Mouse (Mus musculus) bone marrow macrophage, adult 2 months (primary cell): ENCODE results near the gene Cbfb. TPM values are rescaled to one million over a fixed set of nuclear protein-coding genes. Genes with fewer than 3 reads are reported as not detected.

Experiments
- H3K27ac ChIP-seq: 2 replicates; pipeline ENCODE4 v1.5.1; 2012; ENCODE audit warnings: low read depth, low read length; ENCODE audit not compliant: insufficient read depth
- H3K4me1 ChIP-seq: 2 replicates; pipeline ENCODE4 v1.6.1; 2012; ENCODE audit warnings: low read length; ENCODE audit not compliant: control insufficient read depth, insufficient read depth
- H3K4me3 ChIP-seq: 2 replicates; pipeline ENCODE4 v1.5.1; 2012; ENCODE audit warnings: mild to moderate bottlenecking, low read length, moderate library complexity; ENCODE audit not compliant: insufficient read depth
- CTCF ChIP-seq: IDR thresholded peaks from 2 replicates; pipeline ENCODE4 v1.5.1; 2012; ENCODE audit warnings: low read depth, mild to moderate bottlenecking, low read length, moderate library complexity
- POLR2A ChIP-seq: IDR thresholded peaks from 2 replicates; pipeline ENCODE4 v1.6.1; 2012; ENCODE audit warnings: mild to moderate bottlenecking, low read depth, low read length, borderline replicate concordance
- polyA plus RNA-seq: library from polyadenylated mRNA; stranded (reverse); fragments of >200 nt; gene quantifications from 2 replicates; pipeline ENCODE4 v1.2.4, GENCODE M21; 2012; ENCODE audit not compliant: missing spikeins, insufficient read depth, insufficient read length

Cbfb gene
- polyA plus RNA-seq, 1 experiment = 130 TPM

DNA sequence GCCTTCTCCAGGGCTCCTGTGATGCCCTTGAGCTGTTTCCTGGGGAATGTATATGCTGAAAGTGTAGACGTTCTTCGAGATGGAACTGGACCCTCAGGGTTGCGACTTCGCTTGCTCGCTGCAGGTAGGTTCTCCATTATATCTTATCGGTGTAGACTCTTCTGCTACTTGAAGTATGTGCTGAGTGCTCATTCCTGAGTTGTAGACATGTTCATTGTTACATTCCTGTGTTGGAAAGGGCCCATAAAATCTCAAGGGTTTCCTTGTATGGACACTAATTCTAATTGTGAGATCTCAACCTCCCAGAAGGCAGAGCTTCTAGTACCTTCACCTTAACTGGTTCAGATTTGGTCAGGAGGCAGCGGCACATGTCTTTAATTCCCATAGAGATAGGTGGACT is 70.5 kb downstream of the Cbfb start:
- Histone ChIP-seq H3K27ac (no peak overlapping the region), H3K4me1 (no peaks in the 10 kb centered on the region; the same call in 1 of the 2 replicates), H3K4me3 (no peak overlapping the region)
- TF ChIP-seq CTCF (no peak), POLR2A (no peak)

DNA sequence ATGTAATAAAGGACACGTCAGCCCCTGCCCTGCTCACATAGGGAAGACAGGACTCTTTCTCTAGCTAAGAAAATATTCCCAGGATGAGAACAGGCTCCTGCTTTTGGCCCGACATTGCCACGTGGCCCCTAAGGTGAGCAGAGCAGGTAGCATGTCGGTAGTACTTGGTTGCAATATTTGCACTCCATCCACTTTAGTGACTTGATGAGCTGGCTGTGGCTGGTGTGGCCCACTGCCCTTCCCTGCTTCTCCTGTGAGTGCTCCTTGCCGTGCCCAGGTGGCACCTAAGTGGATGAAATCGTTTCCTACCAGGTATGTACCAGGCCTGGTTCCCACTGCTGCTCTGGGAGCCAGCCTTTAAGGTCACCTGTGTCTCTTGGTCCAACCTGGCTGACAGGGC is 81.5 kb downstream of the Cbfb start:
- H3K4me3 ChIP-seq = no peak overlapping the region
- no peak overlapping the region for H3K27ac ChIP-seq
- no peaks in the 10 kb centered on the region for H3K4me1 ChIP-seq
- no peak for TF ChIP-seq POLR2A
- TF ChIP-seq CTCF = no peak

GRCm38 (mm10) chr8:105252680-105253537 is 82.4 kb downstream of the Cbfb start:
- Histone ChIP-seq H3K4me3 (no peak overlapping the region), H3K4me1 (no peaks in the 10 kb centered on the region), H3K27ac (no peak overlapping the region)
- TF ChIP-seq POLR2A (no peak), CTCF (no peak)

DNA sequence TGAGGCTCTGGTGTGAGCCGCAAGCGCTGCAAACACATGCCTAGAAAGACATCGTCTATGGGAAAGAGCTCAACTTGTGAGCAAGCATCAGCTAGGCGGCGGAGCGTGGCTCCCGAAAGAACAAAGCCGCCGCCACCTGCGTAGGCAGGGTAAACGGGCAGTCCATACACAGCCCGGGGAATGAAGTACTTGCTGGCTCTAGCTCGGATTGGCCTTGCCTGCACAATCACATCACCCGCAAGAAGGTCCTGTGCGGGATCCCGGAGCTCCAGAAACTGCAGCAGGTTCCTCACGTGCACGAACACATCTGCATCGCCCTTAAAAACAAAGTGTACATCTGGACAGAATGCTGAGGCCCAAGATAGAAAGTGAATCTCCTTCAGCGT is 83.3 kb downstream of the Cbfb start:
- TF ChIP-seq CTCF (no peak), POLR2A (no peak)
- Histone ChIP-seq H3K4me1 (no peaks in the 10 kb centered on the region), H3K4me3 (no peak overlapping the region), H3K27ac (no peak overlapping the region)

DNA sequence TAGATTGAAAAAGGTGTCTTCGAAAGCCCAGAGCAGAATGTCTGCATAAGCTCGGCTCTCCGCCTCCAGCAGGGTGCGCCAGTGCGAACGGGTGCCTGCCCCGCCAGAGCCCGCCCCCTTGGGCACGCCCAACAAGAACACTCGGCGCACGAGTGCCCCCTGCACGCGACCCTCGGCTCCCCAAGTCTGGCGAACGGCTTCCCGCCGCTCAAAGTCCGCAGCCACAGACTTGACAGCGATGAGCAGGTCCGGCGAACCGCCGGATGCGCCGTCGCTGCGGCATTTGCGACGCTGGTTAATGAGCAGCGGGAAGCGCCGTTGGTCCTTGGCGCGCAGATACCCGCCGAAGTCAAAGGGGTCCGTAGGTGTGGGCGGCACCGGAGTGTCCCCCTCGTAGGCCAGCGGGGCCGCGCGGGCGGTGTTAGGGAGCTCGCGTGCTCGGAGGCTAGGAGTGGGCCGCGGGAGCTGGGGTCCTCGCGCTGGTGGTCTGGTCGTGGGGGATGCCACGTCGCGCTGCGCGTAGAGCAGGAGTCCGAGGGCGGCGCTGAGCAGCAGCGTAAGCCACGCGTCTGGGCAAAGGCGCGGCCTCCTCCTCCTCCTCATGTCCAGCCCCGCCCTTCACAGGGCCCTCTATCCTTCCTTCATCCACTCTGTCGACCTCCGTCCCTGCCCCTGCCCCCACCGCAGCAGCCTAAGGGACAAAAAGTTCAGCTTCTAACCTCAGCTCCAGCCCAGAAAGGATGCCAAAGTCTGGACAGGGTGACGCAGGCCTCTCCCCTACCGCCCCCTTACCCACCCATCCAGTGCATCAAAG is 83.9 kb downstream of the Cbfb start:
- H3K27ac ChIP-seq = no peak overlapping the region

DNA sequence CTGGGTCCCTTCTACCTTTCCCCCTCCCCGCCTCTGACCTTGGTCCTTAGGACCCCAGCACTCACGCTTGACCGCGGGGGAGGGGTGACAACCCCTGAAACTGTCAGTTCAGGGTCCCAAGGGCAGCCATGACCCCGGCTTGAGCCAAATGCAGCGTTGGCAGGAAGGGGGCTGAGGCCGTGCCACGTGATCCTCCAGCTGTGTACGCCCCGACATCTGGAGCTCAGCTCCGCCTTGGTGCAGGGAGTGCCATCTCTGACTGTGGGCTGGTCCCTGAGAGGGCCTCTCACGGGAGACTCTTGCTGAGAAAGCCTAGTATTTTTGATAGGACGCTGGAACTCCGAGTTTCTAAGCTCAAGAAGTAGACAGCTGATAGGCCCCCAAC is 84.5 kb downstream of the Cbfb start, which contains the start of gene B3gnt9:
TSS of gene B3gnt9 (minus strand) at position 188 of the 385 bp plus-strand sequence.
- no peak within 1 kb of the TSS for H3K27ac ChIP-seq
- peak within 1 kb of the TSS; percentile 67 for H3K4me3 ChIP-seq
- peaks cover 3% of the 10 kb centered on the region for H3K4me1 ChIP-seq
- TF ChIP-seq POLR2A = no peak
- no peak for TF ChIP-seq CTCF

More for the DNA sequence above, 83.9 kb downstream of the Cbfb start:
- Histone ChIP-seq H3K4me1 (peaks cover under 1% of the 10 kb centered on the region), H3K4me3 (peak overlapping the region; percentile 67)
- TF ChIP-seq POLR2A (no peak), CTCF (peak; percentile 80)

DNA sequence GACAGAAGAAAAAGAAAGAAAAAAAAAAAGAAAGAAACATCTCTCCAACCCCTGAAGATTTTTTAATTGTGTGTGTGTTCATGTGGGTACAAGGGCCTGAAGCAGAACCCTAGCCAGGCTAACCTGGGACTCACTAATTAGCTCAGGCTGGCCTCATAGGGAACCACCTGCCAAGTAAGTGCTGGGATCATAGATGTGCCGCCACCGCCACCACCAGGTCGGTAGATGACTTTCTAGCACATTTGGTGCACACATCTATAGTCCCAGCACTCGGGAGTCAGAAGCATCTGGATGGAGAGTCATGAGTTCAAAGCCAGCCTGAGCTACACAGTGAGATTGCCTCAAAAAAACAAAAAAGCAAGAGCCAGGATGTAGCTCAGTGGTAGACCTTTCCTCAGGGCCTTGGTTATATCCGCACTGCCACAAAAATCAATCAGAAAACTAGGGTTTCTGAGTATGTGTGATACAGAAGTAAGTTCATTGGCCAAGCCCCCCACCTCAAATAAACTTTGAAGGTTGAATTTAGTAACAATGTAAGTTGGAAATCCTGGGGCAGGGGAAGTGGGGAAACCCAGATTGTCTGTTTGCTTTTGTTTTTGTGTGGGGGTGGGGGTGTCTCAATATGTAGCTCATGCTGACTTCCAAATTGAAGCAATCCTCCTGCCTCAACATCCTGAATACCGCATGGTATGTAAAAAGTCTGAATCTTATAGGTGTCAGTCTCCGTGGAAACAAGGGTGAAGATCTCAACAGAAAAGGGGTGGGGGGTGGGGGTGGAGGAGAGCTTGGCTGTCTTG is 87.0 kb downstream of the Cbfb start:
- Histone ChIP-seq H3K4me3 (no peak overlapping the region), H3K27ac (no peak overlapping the region), H3K4me1 (peaks cover 20% of the 10 kb centered on the region)
- TF ChIP-seq CTCF (no peak), POLR2A (no peak)

DNA sequence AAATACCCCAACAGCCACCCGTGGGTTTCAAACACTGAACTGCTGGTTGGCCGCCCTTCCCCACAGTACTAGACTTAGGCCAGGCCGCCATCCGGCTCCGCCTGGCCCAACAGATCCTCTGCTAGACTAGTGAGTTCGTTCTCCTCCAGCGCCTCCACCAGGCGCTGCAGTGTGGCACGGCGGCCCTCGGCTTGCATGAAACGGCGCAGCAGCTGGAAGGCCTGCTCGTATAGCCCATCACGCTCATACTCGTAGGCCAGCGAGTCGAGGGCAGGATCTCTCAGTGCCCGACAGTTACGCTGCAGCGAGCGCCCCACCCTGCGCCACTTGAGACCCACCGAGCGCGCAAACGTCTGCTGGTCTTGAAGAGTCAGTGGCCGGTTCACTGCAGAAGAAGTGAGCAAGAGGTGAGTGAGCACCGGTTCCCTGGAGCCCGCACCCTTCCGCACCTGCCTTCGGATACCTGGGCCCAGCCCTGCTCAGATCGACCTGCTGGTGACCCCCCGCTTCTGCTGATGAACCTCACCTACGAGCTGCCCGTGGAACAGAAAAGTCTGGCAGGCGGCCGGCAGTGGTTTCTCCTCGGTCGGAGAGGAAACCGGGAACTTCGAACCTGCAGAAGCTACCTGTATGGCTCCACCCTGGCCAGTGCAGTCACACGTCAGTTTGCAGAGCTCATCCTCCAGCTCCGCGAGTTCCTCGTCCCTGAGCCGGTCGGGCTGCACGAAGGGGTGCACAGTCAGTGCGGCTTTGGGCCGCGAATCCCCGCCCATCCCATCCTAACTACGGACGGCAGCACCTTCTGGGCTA is 88.6 kb downstream of the Cbfb start:
- Histone ChIP-seq H3K4me3 (peak overlapping the region; percentile 55), H3K27ac (no peak overlapping the region), H3K4me1 (peaks cover 26% of the 10 kb centered on the region)
- no peak for TF ChIP-seq POLR2A
- TF ChIP-seq CTCF = no peak

GRCm38 (mm10) chr8:105259721-105260320 is 89.3 kb downstream of the Cbfb start:
- H3K4me3 ChIP-seq = peak overlapping the region; percentile 55

More at GRCm38 (mm10) chr8:105259721-105260320, 89.3 kb downstream of the Cbfb start:
- Histone ChIP-seq H3K27ac (no peak overlapping the region), H3K4me1 (peaks cover 26% of the 10 kb centered on the region)
- TF ChIP-seq POLR2A (no peak), CTCF (peak; percentile 95)
